Mouse (Mus musculus): ENCODE results near the gene Spata19. TPM values are rescaled to one million over a fixed set of nuclear protein-coding genes. Genes with fewer than 3 reads are reported as not detected.

The Spata19 gene
- polyA plus RNA-seq (2017; shearing (Covaris generic)), result not detected

GRCm38 (mm10) chr9:27396500-27396899 is at the start of gene Spata19:
Gene Spata19, plus strand, starts transcription at chr9:27396800.

Other genes starting within 250 kb of the Spata19 start
- gene Jam3, start 241.4 kb upstream of the Spata19 start, polyA plus RNA-seq (2017; shearing (Covaris generic)), result not detected
- 0.79 TPM for gene Igsf9b, start 97.6 kb upstream of the Spata19 start, polyA plus RNA-seq (2017; shearing (Covaris generic))